In the genomic region with DNA sequence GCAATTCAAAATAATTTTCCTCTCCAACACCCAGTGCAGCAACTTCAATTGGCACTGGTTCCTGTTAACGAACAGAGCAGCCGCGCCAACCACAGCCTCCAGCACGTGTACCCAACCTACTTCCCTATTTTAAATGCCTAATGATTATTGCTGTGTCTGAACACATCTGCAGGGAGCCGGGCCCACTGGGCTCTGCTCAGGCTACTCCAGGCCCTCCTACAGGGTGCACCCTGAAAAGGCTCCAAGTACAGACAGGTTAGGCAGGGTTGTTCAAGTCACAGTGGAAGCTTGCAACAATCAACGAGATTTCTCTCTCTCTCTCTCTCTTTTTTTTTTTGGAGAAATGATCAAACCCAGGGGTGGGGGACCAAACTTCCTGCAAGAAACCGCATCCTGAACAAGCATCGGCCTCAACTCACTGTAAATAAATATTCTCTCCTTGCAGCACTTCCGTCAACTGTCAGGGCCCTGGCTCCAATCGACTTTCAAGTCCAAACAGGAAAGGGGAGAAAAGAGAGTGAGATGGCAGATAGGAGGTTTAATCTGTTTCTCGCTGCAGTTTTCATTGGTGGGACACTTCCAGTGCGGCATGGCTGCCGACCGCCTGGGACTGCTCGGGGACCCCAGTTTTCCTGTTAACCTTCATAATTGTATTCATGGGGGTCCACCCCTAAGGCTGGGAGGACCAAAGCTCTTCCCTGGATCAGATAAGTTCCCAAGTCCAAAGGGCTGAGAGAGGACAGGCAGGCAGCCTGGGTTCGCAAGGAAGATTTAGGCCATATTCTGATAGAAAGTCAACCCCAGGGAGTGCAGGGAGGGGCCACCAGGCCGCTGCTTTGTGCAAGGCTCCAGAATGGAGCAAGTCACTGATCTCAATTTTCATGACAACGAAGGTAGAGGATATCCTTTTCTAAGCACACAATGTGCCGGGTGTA, we compare ENCODE assay signal across 1 mouse cellular context.
TF ChIP-seq lines count a peak whose summit lies in the region.

No protein-coding gene starts in this region.

TF ChIP-seq in MEL, 35 proteins besides CTCF, POLR2A, EP300 and RAD21 (continued from another document):
- TF ChIP-seq TCF12 (IDR thresholded peaks at IDR 0.05; ENCODE audit: low read depth, low read length) (peak; percentile 55), MAZ (IDR thresholded peaks at IDR 0.05; ENCODE audit: low read depth, low read length) (no peak), ELF1 (IDR thresholded peaks at IDR 0.05; ENCODE audit: low read depth, low read length) (no peak), ZNF384 (IDR thresholded peaks at IDR 0.05; ENCODE audit: low read depth, low read length) (no peak), MXI1 (IDR thresholded peaks at IDR 0.05; ENCODE audit: low read depth, low read length) (peak; percentile 94), MYB (IDR thresholded peaks at IDR 0.05; ENCODE audit: low read depth, low read length) (no peak), CHD1 (IDR thresholded peaks at IDR 0.05; ENCODE audit: low read depth, low read length) (no peak), NRF1 (IDR thresholded peaks at IDR 0.05; ENCODE audit: insufficient read depth, low read depth, low read length, poor library complexity, severe bottlenecking) (no peak), ETS1 (IDR thresholded peaks at IDR 0.05; ENCODE audit: low read depth, low read length) (peak; percentile 61), GABPA (IDR thresholded peaks at IDR 0.05; ENCODE audit: low read depth, low read length) (no peak), POLR2AphosphoS5 (IDR thresholded peaks at IDR 0.05; ENCODE audit: borderline replicate concordance, low read depth, low read length) (no peak), ZKSCAN1 (IDR thresholded peaks at IDR 0.05; ENCODE audit: low read depth, low read length) (no peak), KAT2A (conservative IDR thresholded peaks at IDR 0.05; ENCODE audit: low read depth, low read length) (no peak), BHLHE40 (IDR thresholded peaks at IDR 0.05; ENCODE audit: borderline replicate concordance, low read depth, low read length) (peak; percentile 96), HCFC1 (IDR thresholded peaks at IDR 0.05; ENCODE audit: low read depth, low read length) (0 out of 2 replicates have a peak, but pooled peaks have one; percentile 11), TAL1 (IDR thresholded peaks at IDR 0.05; ENCODE audit: low read length) (no peak), SIN3A (IDR thresholded peaks at IDR 0.05; ENCODE audit: low read length) (peak; percentile 71), SMC3 (IDR thresholded peaks at IDR 0.05; ENCODE audit: low read depth, low read length) (no peak), ZMIZ1 (IDR thresholded peaks at IDR 0.05; ENCODE audit: low read depth, low read length) (no peak), GATA1 (IDR thresholded peaks at IDR 0.05; ENCODE audit: low read depth, low read length) (no peak), RCOR1 (IDR thresholded peaks at IDR 0.05; ENCODE audit: low read depth, low read length) (no peak), USF2 (IDR thresholded peaks at IDR 0.05; ENCODE audit: borderline replicate concordance in 1 of 2, insufficient read depth in 1 of 2, low read depth in 1 of 2, low read length in 2 of 2) (no peak), TBP (IDR thresholded peaks at IDR 0.05; ENCODE audit: low read depth, low read length) (no peak), NELFE (IDR thresholded peaks at IDR 0.05; ENCODE audit: low read depth, low read length) (no peak), MYC (IDR thresholded peaks at IDR 0.05; ENCODE audit: low read depth, low read length) (peak; percentile 97), MAX (IDR thresholded peaks at IDR 0.05; ENCODE audit: low read length) (peak; percentile 96), USF1 (IDR thresholded peaks at IDR 0.05; ENCODE audit: low read depth, low read length) (peak; percentile 75), JUND (IDR thresholded peaks at IDR 0.05; ENCODE audit: low read depth, low read length) (no peak), UBTF (IDR thresholded peaks at IDR 0.05; ENCODE audit: borderline replicate concordance, insufficient read depth, low read depth, low read length) (no peak), MAFK (IDR thresholded peaks at IDR 0.05; ENCODE audit: borderline replicate concordance, low read depth, low read length) (no peak), POLR2AphosphoS2 (IDR thresholded peaks at IDR 0.05; ENCODE audit: low read length) (no peak)
